Mouse (Mus musculus): ENCODE measurements around the gene R3hdml.

- TF ChIP-seq EP300 (optimal IDR thresholded peaks at IDR 0.05) (no peak), CTCF (IDR thresholded peaks at IDR 0.05; ENCODE audit: low read depth) (no peak)
Observed at GRCm38 (mm10) chr2:163493031-163493430, 913 bp downstream of the R3hdml start.
